Mouse (Mus musculus) heart, embryonic 14.5 days (tissue): ENCODE measurements around the gene Uqcr11. TPM values are rescaled to one million over a fixed set of nuclear protein-coding genes. Genes with fewer than 3 reads are reported as not detected.

ENCODE experiments used
- ATAC-seq: fragments of 200-750 bp; cut with Nextera tagmentation; 2 replicates; pipeline ENCODE4 v1.8.0; 2017; ENCODE audit warnings: low read depth, moderate TSS enrichment; ENCODE audit not compliant: insufficient number of reproducible peaks, insufficient read depth, low FRiP score
- H3K27ac ChIP-seq, 2 experiments: fragments of 200-500 bp in 1 of 2; fragments of 300-500 bp in 1 of 2; sonication (generic) in 1 of 2; replicated peaks in 1 of 2; 2 replicates each; pipeline ENCODE4 v1.5.1; 2012 to 2014; ENCODE audit warnings: low read depth in 2 of 2, low read length in 2 of 2, control low read depth in 1 of 2, mild to moderate bottlenecking in 1 of 2, mixed read lengths in 1 of 2; ENCODE audit not compliant: control insufficient read depth in 1 of 2, insufficient read depth in 1 of 2
- H3K27me3 ChIP-seq: fragments of 300-500 bp; sonication (generic); 2 replicates; pipeline ENCODE4 v1.6.1; 2014; ENCODE audit warnings: mild to moderate bottlenecking, low read length, control low read depth; ENCODE audit not compliant: control insufficient read depth, insufficient read depth
- H3K36me3 ChIP-seq: fragments of 300-500 bp; sonication (generic); 2 replicates; pipeline ENCODE4 v1.6.1; 2014; ENCODE audit warnings: mild to moderate bottlenecking, control low read depth, low read length, mixed read lengths; ENCODE audit not compliant: control insufficient read depth, insufficient read depth
- H3K4me1 ChIP-seq, 2 experiments: fragments of 200-500 bp in 1 of 2; fragments of 300-500 bp in 1 of 2; sonication (generic) in 1 of 2; 2 replicates each; pipeline ENCODE4 v1.6.1; 2012 to 2014; ENCODE audit warnings: low read length in 2 of 2, control low read depth in 1 of 2, mixed read lengths in 1 of 2; ENCODE audit not compliant: control insufficient read depth in 2 of 2, insufficient read depth in 2 of 2
- H3K4me2 ChIP-seq: fragments of 300-500 bp; sonication (generic); 2 replicates; pipeline ENCODE4 v1.6.1; 2014; ENCODE audit warnings: mild to moderate bottlenecking, low read length
- H3K4me3 ChIP-seq, 2 experiments: fragments of 200-500 bp in 1 of 2; fragments of 300-500 bp in 1 of 2; sonication (generic) in 1 of 2; 2 replicates each; pipeline ENCODE4 v1.5.1; 2012 to 2014; ENCODE audit warnings: low read length in 2 of 2, mild to moderate bottlenecking in 2 of 2, control low read depth in 1 of 2, low read depth in 1 of 2, moderate library complexity in 1 of 2; ENCODE audit not compliant: control insufficient read depth in 1 of 2, insufficient read depth in 1 of 2
- H3K9ac ChIP-seq: fragments of 300-500 bp; sonication (generic); 2 replicates; pipeline ENCODE4 v1.6.1; 2014; ENCODE audit warnings: mild to moderate bottlenecking, low read length
- H3K9me3 ChIP-seq: fragments of 300-500 bp; sonication (generic); 2 replicates; pipeline ENCODE4 v1.6.1; 2016; ENCODE audit warnings: low read length, control low read depth; ENCODE audit not compliant: control insufficient read depth
- WGBS: fragments of 180-500 bp; shearing (Covaris S2); extraction: QIAGEN DNeasy Blood & Tissue Kit; methylation state at CpG from one replicate; pipeline ENCODE4 v1.1.7; 2014; 5-methylcytosine and 5-hydroxymethylcytosine counted together
- polyA plus RNA-seq: library from polyadenylated mRNA; unstranded; fragments of >200 nt; fragmentation: Nextera tagmentation; extraction: Ambion mirVana; gene quantifications from 2 replicates; pipeline ENCODE4 v1.2.1, GENCODE M21; 2014

Uqcr11 gene
- polyA plus RNA-seq, 1 experiment from 2014 or later = 2,169 TPM

DNA sequence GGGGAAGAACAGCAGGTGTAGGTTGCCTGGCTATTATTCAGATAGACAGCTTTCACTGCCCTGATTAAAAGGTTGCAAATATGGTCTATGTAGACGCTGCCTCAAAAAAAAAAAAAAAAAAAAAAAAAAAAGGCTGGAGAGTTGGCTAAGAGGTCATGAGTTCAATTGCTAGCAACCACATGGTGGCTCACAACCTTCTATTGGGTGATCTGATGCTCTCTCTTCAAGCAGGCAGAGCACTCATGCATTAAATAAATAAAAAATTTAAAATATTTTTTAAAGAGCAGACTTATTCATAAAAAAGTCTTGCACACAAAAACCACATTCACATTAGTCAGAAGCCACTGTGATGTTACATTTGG lies 8.5 kb downstream of the Uqcr11 start:
- 3% methylated on average over 1 of the region's 1 CpGs for WGBS
- H3K4me2 ChIP-seq = peak overlapping the region; percentile 85
- peak overlapping the region; percentile 98 for H3K9ac ChIP-seq
- peaks cover 53% of the 10 kb centered on the region for H3K36me3 ChIP-seq
- H3K27me3 ChIP-seq = no peaks in the 10 kb centered on the region
- ATAC-seq = no peak
- H3K9me3 ChIP-seq = no peaks in the 10 kb centered on the region
- peak overlapping the region; percentile 70 to 82 for H3K4me3 ChIP-seq
- peaks cover 16 to 26% of the 10 kb centered on the region in 2 experiments for H3K4me1 ChIP-seq
- peak overlapping the region; percentile 94 to 100 for H3K27ac ChIP-seq

DNA sequence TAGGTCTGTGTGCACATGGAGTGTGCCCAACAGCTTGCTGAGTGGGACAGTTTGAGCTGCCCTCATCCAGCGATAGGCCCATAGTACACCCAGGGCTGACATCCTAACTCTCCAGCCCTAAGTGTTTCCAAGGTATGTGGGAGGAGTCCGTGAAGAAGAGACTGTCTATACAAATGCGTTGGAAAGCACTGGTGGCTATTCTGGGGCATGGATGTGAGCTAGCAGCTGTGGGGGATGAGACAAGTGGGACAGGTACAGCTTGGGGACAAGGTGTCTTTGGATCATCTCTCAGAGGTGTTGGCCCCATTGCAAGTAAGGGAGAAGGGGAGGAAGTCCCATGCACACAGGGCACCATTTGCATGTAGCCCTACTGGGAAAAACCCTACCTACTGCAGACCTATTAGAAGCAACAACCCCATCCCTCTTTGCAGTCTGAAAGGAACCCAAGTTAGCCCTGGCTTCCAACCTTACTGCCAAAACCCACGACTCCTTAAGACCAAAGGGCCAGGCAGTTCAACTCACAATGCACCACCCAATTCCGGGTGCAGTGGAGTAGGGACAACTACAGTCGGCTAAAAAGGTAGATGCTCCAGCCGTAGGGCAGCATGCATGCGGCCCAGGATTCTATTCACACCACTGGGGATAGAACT lies 9.0 kb downstream of the Uqcr11 start:
- Histone ChIP-seq H3K36me3 (peaks cover 53% of the 10 kb centered on the region), H3K27ac (peak overlapping the region; percentile 31 to 100; a peak in 3 of 4 replicates)
- WGBS = 49% methylated on average over 8 of the region's 8 CpGs

GRCm38 (mm10) chr10:80396822-80397523 lies 9.7 kb downstream of the Uqcr11 start:
- peak overlapping the region; percentile 85 for H3K4me2 ChIP-seq
- H3K4me1 ChIP-seq = peaks cover 16 to 26% of the 10 kb centered on the region in 2 experiments
- ATAC-seq = no peak
- H3K4me3 ChIP-seq = no peak overlapping the region
- H3K9ac ChIP-seq = peak overlapping the region; percentile 98; the same call in 1 of the 2 replicates
- H3K36me3 ChIP-seq = peaks cover 53% of the 10 kb centered on the region
- no peaks in the 10 kb centered on the region for H3K9me3 ChIP-seq
- 85% methylated on average over 11 of the region's 11 CpGs for WGBS
- peak overlapping the region in 1 of 2 experiments; percentile 25; a peak in 1 of 4 replicates for H3K27ac ChIP-seq
- H3K27me3 ChIP-seq = no peaks in the 10 kb centered on the region

More for the DNA sequence above, 9.0 kb downstream of the Uqcr11 start:
- H3K4me1 ChIP-seq = peaks cover 16 to 26% of the 10 kb centered on the region in 2 experiments
- peak overlapping the region; percentile 98; the same call in 1 of the 2 replicates for H3K9ac ChIP-seq
- H3K4me3 ChIP-seq = peak overlapping the region; percentile 28 to 82
- H3K9me3 ChIP-seq = no peaks in the 10 kb centered on the region
- H3K27me3 ChIP-seq = no peaks in the 10 kb centered on the region
- peak overlapping the region; percentile 85 for H3K4me2 ChIP-seq
- no peak for ATAC-seq

DNA sequence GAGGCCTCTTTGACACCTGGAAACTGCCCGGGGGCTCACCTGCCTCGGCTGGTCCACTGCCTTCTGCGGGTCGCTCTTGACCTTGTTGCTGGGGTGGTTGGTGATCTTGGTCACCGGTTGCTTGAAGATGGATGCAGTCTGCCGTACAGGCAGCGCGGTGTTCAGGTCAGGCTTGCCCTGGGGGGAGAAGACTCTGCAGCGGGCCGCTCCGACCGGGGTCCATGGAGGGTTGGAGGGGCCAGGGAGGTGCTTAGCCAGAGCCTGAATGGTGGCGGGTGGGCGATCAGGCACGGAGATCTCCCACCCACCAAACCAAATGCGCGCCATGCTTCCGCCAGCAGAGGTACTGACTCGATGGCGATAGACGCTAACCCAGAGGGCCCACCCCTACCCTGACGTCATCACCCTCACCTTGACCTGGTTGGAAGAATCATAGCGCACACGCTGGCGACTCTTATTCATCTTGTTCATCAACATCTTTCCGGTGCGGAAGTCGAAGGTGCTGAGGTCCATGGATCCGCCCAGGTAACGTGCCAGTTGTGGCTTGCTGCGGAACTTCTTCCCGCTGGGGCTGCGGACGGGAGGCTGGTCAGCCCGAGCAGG lies 11.5 kb downstream of the Uqcr11 start:
- H3K36me3 ChIP-seq = peaks cover 59% of the 10 kb centered on the region
- no peak overlapping the region for H3K4me3 ChIP-seq
- 96% methylated on average over 35 of the region's 35 CpGs for WGBS
- peaks cover 12 to 15% of the 10 kb centered on the region in 2 experiments for H3K4me1 ChIP-seq
- no peaks in the 10 kb centered on the region for H3K9me3 ChIP-seq
- no peak overlapping the region for H3K27ac ChIP-seq
- H3K4me2 ChIP-seq = no peak overlapping the region
- no peak for ATAC-seq
- H3K27me3 ChIP-seq = no peaks in the 10 kb centered on the region
- no peak overlapping the region for H3K9ac ChIP-seq

GRCm38 (mm10) chr10:80392687-80393086 lies 13.9 kb downstream of the Uqcr11 start:
- WGBS = 88% methylated on average over 4 of the region's 5 CpGs
- peaks cover 59% of the 10 kb centered on the region for H3K36me3 ChIP-seq

DNA sequence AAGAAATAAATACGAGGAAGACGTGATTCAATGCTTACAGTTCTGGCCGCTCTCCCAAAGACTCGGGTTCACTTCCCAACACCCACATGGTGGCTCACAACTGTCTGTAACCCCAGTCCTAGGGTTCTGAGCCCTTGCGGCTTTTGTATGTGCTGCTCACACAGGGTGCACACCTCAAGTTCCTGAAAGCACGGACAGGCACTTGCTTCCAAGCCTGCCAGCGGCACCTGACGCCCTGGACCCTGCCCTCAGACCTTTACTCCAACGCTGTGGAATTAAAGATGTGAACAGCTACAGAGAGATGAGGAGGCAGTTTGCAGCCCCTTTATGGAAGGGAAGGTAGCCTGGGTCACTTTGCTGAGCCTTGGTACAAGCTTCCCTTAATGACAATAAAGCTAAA lies 15.9 kb downstream of the Uqcr11 start:
- 82% methylated on average over 9 of the region's 9 CpGs for WGBS
- H3K4me3 ChIP-seq = no peak overlapping the region

More at GRCm38 (mm10) chr10:80392687-80393086, 13.9 kb downstream of the Uqcr11 start:
- Histone ChIP-seq H3K27me3 (no peaks in the 10 kb centered on the region), H3K9ac (no peak overlapping the region), H3K27ac (no peak overlapping the region), H3K9me3 (no peaks in the 10 kb centered on the region), H3K4me2 (no peak overlapping the region), H3K4me3 (no peak overlapping the region), H3K4me1 (peaks cover 13 to 18% of the 10 kb centered on the region in 2 experiments)
- no peak for ATAC-seq

DNA sequence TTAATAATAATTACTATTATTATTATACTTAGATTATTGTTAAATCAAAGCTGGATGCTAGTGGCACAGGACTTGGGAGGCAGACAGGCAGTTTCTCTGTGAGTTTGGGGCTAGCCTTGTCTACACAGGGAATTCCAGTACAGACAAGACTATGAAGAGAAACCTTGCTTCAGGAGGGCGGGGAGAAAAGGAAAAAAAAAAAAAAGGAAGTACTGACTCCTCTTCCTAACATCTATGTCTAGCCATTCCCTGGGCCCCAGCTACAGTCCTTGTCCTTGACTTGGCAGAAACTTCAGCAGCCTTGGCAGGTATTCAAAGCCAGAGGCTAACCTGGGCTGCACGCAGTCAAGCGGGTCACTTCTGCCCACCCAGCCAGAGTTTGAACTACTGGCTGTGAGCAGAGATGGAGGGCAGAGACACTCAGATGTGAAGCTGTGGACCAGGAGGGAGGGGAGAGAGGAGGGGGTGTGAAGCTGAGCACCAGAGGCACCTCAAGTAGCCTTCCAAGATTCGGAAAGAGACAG lies 17.4 kb downstream of the Uqcr11 start:
- H3K27me3 ChIP-seq = no peaks in the 10 kb centered on the region
- no peak overlapping the region for H3K4me2 ChIP-seq
- 73% methylated on average over 4 of the region's 4 CpGs for WGBS
- H3K9me3 ChIP-seq = no peaks in the 10 kb centered on the region
- H3K27ac ChIP-seq = no peak overlapping the region
- H3K36me3 ChIP-seq = peaks cover 47% of the 10 kb centered on the region
- H3K4me1 ChIP-seq = peaks cover 20 to 21% of the 10 kb centered on the region in 2 experiments
- no peak overlapping the region for H3K9ac ChIP-seq
- ATAC-seq = no peak
- no peak overlapping the region for H3K4me3 ChIP-seq

More for the DNA sequence above, 15.9 kb downstream of the Uqcr11 start:
- Histone ChIP-seq H3K36me3 (peaks cover 54% of the 10 kb centered on the region), H3K27me3 (no peaks in the 10 kb centered on the region), H3K9me3 (no peaks in the 10 kb centered on the region), H3K4me2 (no peak overlapping the region), H3K27ac (no peak overlapping the region), H3K4me1 (peaks cover 7 to 8% of the 10 kb centered on the region in 2 experiments), H3K9ac (no peak overlapping the region)
- ATAC-seq = no peak
